Mouse (Mus musculus): ENCODE results near the gene Magi1. TPM values are rescaled to one million over a fixed set of nuclear protein-coding genes. Genes with fewer than 3 reads are reported as not detected.

Gene Magi1
- total and polyA plus RNA-seq, 3 experiments, result not detected

GRCm38 (mm10) chr6:94040093-94040492, 243.6 kb downstream of the Magi1 start:
- Histone ChIP-seq H3K79me2 (ENCODE audit: control insufficient read depth, insufficient read depth, low read length, poor library complexity) (no peaks in the 10 kb centered on the region), H3K9ac (ENCODE audit: control insufficient read depth, low read depth, low read length, poor library complexity, severe bottlenecking) (no peak overlapping the region), H3K4me1 (ENCODE audit: control insufficient read depth in 1 of 2, insufficient read depth in 2 of 2, low read length in 2 of 2) (no peaks in the 10 kb centered on the region), H3K36me3 (ENCODE audit: control insufficient read depth in 1 of 2, insufficient read depth in 2 of 2, low read length in 2 of 2) (no peaks in the 10 kb centered on the region), H3K27me3 (ENCODE audit: control insufficient read depth in 1 of 2, insufficient read depth in 2 of 2, low read length in 2 of 2) (no peaks in the 10 kb centered on the region), H3K27ac (ENCODE audit: control insufficient read depth, low read depth, low read length) (no peak overlapping the region), H3K9me3 (replicated peaks; ENCODE audit: insufficient read depth, low read length) (no peaks in the 10 kb centered on the region), H3K4me3 (ENCODE audit: control insufficient read depth in 1 of 2, insufficient read depth in 1 of 2, low read depth in 2 of 2, low read length in 2 of 2) (no peak overlapping the region)
- peak; percentile 2 for DNase-seq (ENCODE audit: low read depth, low spot score)
- TF ChIP-seq ZKSCAN1 (IDR thresholded peaks at IDR 0.05; ENCODE audit: low read depth, low read length) (no peak), BHLHE40 (IDR thresholded peaks at IDR 0.05; ENCODE audit: borderline replicate concordance, low read depth, low read length) (no peak), CTCF (IDR thresholded peaks at IDR 0.05 in 2 of 3, conservative IDR thresholded peaks at IDR 0.05 in 1 of 3; ENCODE audit: control insufficient read depth in 1 of 3, insufficient read depth in 1 of 3, low read depth in 2 of 3, low read length in 3 of 3, poor library complexity in 1 of 3, severe bottlenecking in 1 of 3) (peak; percentile 20 to 32 (median 28); a peak in 4 of 6 replicates), MEF2A (IDR thresholded peaks at IDR 0.05; ENCODE audit: extremely low read depth, insufficient replicate concordance, low read depth, low read length, poor library complexity, severe bottlenecking) (no peak)

DNA sequence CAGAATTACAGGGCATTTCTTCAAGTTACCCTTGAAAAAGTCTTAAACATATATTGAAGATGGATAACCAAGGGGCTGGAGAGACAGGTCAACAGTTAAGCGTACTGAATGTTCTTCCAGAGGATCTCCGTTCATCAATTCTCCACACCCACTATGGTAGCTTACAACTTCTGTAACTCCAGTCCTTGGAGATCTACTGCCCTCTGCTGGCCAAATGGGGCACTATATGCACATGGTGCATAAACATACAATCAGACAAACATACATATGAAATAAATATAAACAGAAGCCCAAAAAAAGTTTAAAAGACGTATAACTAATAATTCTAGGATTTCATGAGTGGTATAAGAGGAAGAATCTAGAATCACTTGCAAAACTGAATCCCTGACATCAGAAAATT, 244.8 kb downstream of the Magi1 start:
- no peaks in the 10 kb centered on the region for H3K36me3 ChIP-seq (ENCODE audit: control insufficient read depth in 1 of 2, insufficient read depth in 2 of 2, low read length in 2 of 2)
- TF ChIP-seq BHLHE40 (IDR thresholded peaks at IDR 0.05; ENCODE audit: borderline replicate concordance, low read depth, low read length) (no peak), USF1 (IDR thresholded peaks at IDR 0.05; ENCODE audit: low read depth, low read length) (no peak), RAD21 (IDR thresholded peaks at IDR 0.05; ENCODE audit: low read depth, low read length) (peak; percentile 21), MYC (IDR thresholded peaks at IDR 0.05; ENCODE audit: low read depth, low read length) (no peak), POLR2AphosphoS2 (IDR thresholded peaks at IDR 0.05; ENCODE audit: low read length) (no peak), TBP (IDR thresholded peaks at IDR 0.05; ENCODE audit: low read depth, low read length) (no peak), MYB (IDR thresholded peaks at IDR 0.05; ENCODE audit: low read depth, low read length) (no peak), TAL1 (IDR thresholded peaks at IDR 0.05; ENCODE audit: low read length) (no peak), CTCF (IDR thresholded peaks at IDR 0.05 in 2 of 3, conservative IDR thresholded peaks at IDR 0.05 in 1 of 3; ENCODE audit: control insufficient read depth in 1 of 3, insufficient read depth in 1 of 3, low read depth in 2 of 3, low read length in 3 of 3, poor library complexity in 1 of 3, severe bottlenecking in 1 of 3) (peak in 2 of 3 experiments; percentile 27 to 28; a peak in 2 of 6 replicates)
- H3K27ac ChIP-seq (ENCODE audit: control insufficient read depth, low read depth, low read length), result no peak overlapping the region
- H3K4me3 ChIP-seq (ENCODE audit: control insufficient read depth in 1 of 2, insufficient read depth in 1 of 2, low read depth in 2 of 2, low read length in 2 of 2), result no peak overlapping the region
- no peak overlapping the region for H3K9ac ChIP-seq (ENCODE audit: control insufficient read depth, low read depth, low read length, poor library complexity, severe bottlenecking)
- no peaks in the 10 kb centered on the region for H3K27me3 ChIP-seq (ENCODE audit: control insufficient read depth in 1 of 2, insufficient read depth in 2 of 2, low read length in 2 of 2)
- H3K4me1 ChIP-seq (ENCODE audit: control insufficient read depth in 1 of 2, insufficient read depth in 2 of 2, low read length in 2 of 2), result no peaks in the 10 kb centered on the region
- no peaks in the 10 kb centered on the region for H3K9me3 ChIP-seq (replicated peaks; ENCODE audit: insufficient read depth, low read length)
- DNase-seq (ENCODE audit: low read depth, low spot score), result peak; percentile 11
- H3K79me2 ChIP-seq (ENCODE audit: control insufficient read depth, insufficient read depth, low read length, poor library complexity), result no peaks in the 10 kb centered on the region

GRCm38 (mm10) chr6:94036554-94036953, 247.2 kb downstream of the Magi1 start:
- H3K9me3 ChIP-seq (replicated peaks; ENCODE audit: insufficient read depth, low read length), result no peaks in the 10 kb centered on the region
- no peaks in the 10 kb centered on the region for H3K36me3 ChIP-seq (ENCODE audit: control insufficient read depth in 1 of 2, insufficient read depth in 2 of 2, low read length in 2 of 2)
- no peaks in the 10 kb centered on the region for H3K79me2 ChIP-seq (ENCODE audit: control insufficient read depth, insufficient read depth, low read length, poor library complexity)
- no peak overlapping the region for H3K9ac ChIP-seq (ENCODE audit: control insufficient read depth, low read depth, low read length, poor library complexity, severe bottlenecking)
- no peak for DNase-seq (ENCODE audit: low read depth, low spot score)
- no peak for TF ChIP-seq TAL1 (IDR thresholded peaks at IDR 0.05; ENCODE audit: low read length)
- no peak for TF ChIP-seq NELFE (IDR thresholded peaks at IDR 0.05; ENCODE audit: low read depth, low read length)
- no peak for TF ChIP-seq ZKSCAN1 (IDR thresholded peaks at IDR 0.05; ENCODE audit: low read depth, low read length)
- no peak overlapping the region for H3K4me3 ChIP-seq (ENCODE audit: control insufficient read depth in 1 of 2, insufficient read depth in 1 of 2, low read depth in 2 of 2, low read length in 2 of 2)
- H3K27me3 ChIP-seq (ENCODE audit: control insufficient read depth in 1 of 2, insufficient read depth in 2 of 2, low read length in 2 of 2), result no peaks in the 10 kb centered on the region
- H3K27ac ChIP-seq (ENCODE audit: control insufficient read depth, low read depth, low read length), result no peak overlapping the region
- H3K4me1 ChIP-seq (ENCODE audit: control insufficient read depth in 1 of 2, insufficient read depth in 2 of 2, low read length in 2 of 2), result no peaks in the 10 kb centered on the region

Data from MEL (cell line).